Comparison of ENCODE assay signal across 9 mouse cellular contexts in genomic region chr7:118827975-118828416, GRCm38 (mm10). TPM values are rescaled to one million over a fixed set of nuclear protein-coding genes. Genes with fewer than 3 reads are reported as not detected.
DNase-seq lines count a peak whose midpoint lies in the region; ATAC-seq lines count a peak whose summit lies in the region.
"Had no signal": no experiment of that assay in that cellular context is flagged by ENCODE, and none has a peak within 500 bp of the region (broad histone marks: within the 10 kb centered on the region; RNA-seq: fewer than 3 reads in every experiment).

No protein-coding gene starts in this region.

- no peak overlapping the region for H3K4me2 ChIP-seq in neural tube, embryonic 13.5 days
- H3K4me2 ChIP-seq: neural tube, embryonic 12.5 days had no signal

- peaks cover 14% of the 10 kb centered on the region; the same call in 1 of the 2 replicates for H3K4me1 ChIP-seq in neural tube, embryonic 13.5 days (replicated peaks)

- 54% methylated on average over 5 of the region's 5 CpGs for WGBS in neural tube, embryonic 13.5 days

- H3K27me3 ChIP-seq in neural tube, embryonic 13.5 days = no peaks in the 10 kb centered on the region
- H3K27me3 ChIP-seq: neural tube, embryonic 12.5 days had no signal

- no peak overlapping the region for H3K27ac ChIP-seq in neural tube, embryonic 13.5 days (replicated peaks)
- H3K27ac ChIP-seq: neural tube, embryonic 12.5 days had no signal

- no peaks in the 10 kb centered on the region for H3K9me3 ChIP-seq in neural tube, embryonic 13.5 days
- H3K9me3 ChIP-seq: neural tube, embryonic 12.5 days had no signal

- peaks cover 59% of the 10 kb centered on the region for H3K36me3 ChIP-seq in neural tube, embryonic 13.5 days

- no peak for DNase-seq in cerebellum, postnatal 4 days (ENCODE audit: low spot score in 2 of 2)
- DNase-seq in neural tube, embryonic 10.5 days (ENCODE audit: extremely low spot score, low spot score) = no peak
- DNase-seq in liver = peak; percentile 22
- no peak for DNase-seq in natural killer cell, adult 2 months (ENCODE audit: low spot score in 2 of 2)
- no peak for DNase-seq in urinary bladder, adult 2 months (ENCODE audit: low spot score)
- no peak for DNase-seq in spleen, postnatal 14 days (ENCODE audit: low spot score in 2 of 2)

- 0 out of 2 replicates have a peak, but pooled peaks have one; percentile 24 for ATAC-seq in cerebellum, adult (ENCODE audit: insufficient number of reproducible peaks, low FRiP score, low TSS enrichment)
- peak; percentile 32; the same call in 1 of the 2 replicates for ATAC-seq in neural tube, embryonic 13.5 days (ENCODE audit: low read depth)

- no peak overlapping the region for H3K4me3 ChIP-seq in neural tube, embryonic 13.5 days
- H3K4me3 ChIP-seq: neural tube, embryonic 12.5 days had no signal

- no peak overlapping the region for H3K9ac ChIP-seq in neural tube, embryonic 13.5 days
- H3K9ac ChIP-seq: neural tube, embryonic 12.5 days had no signal

RNA-seq across cellular contexts. Expression of gene Iqck, which starts 27.6 kb away (rescaled TPM):
- polyA plus RNA-seq in neural tube, embryonic 13.5 days (2015; fragmentation: Nextera tagmentation; extraction: Ambion mirVana) = 2.4 and 3.8 TPM in 2 replicates
- polyA plus RNA-seq in urinary bladder, adult 2 months (2012; rRNA removed) = 2.8 and 4.3 TPM in 2 replicates

RNA-seq across cellular contexts. Expression of gene Knop1, which starts 28.1 kb away (rescaled TPM):
- polyA plus RNA-seq in neural tube, embryonic 13.5 days (2015; fragmentation: Nextera tagmentation; extraction: Ambion mirVana) = 86.4 and 96.5 TPM in 2 replicates
- polyA plus RNA-seq in urinary bladder, adult 2 months (2012; rRNA removed) = 19.2 and 22.0 TPM in 2 replicates
